Mouse (Mus musculus): Measurements from ENCODE around the gene Nav1. TPM values are rescaled to one million over a fixed set of nuclear protein-coding genes. Genes with fewer than 3 reads are reported as not detected.

Gene Nav1
- polyA plus RNA-seq, 2 experiments: 14.4 to 26.8 TPM

DNA sequence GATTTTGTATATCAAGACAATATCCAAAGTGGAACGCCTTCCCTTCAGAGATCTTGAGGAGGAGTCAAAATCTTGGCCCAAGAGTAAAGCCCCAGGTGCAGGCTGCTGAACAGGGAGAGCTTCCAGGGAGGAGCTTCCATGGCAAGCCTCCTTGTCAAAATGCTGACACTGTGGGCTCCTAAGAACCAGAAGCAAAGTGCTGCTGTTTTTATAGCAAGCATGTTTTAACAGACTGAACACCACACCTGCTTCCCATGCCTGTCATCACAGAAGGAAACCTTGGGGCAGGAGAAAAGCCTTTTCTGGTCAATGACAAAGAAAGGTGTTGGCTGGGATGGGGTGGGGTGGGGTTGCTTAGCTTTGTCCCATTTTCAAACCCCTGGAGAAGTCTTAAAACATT lies 112.0 kb downstream of the Nav1 start:
- DNase-seq (ENCODE audit: low spot score): no peak
- H3K9me3 ChIP-seq (ENCODE audit: control insufficient read depth, low read length): no peaks in the 10 kb centered on the region
- peaks cover 41% of the 10 kb centered on the region for H3K4me1 ChIP-seq (ENCODE audit: control insufficient read depth, insufficient read depth, low read length)
- no peaks in the 10 kb centered on the region for H3K36me3 ChIP-seq (ENCODE audit: control insufficient read depth, insufficient read depth, low read length)
- WGBS: 75% methylated on average over 1 of the region's 1 CpGs
- H3K27ac ChIP-seq (replicated peaks; ENCODE audit: low read depth, low read length): no peak overlapping the region
- no peak overlapping the region for H3K4me2 ChIP-seq (replicated peaks; ENCODE audit: low read depth, low read length, severe bottlenecking)
- no peak for ATAC-seq (ENCODE audit: low FRiP score, low read depth)
- TF ChIP-seq POLR2A (IDR thresholded peaks at IDR 0.05; ENCODE audit: borderline replicate concordance, extremely low read depth, insufficient read depth, insufficient read length): no peak
- H3K4me3 ChIP-seq (replicated peaks; ENCODE audit: low read length): no peak overlapping the region
- no peaks in the 10 kb centered on the region for H3K27me3 ChIP-seq (ENCODE audit: control insufficient read depth, insufficient read depth, low read length)
- no peak overlapping the region for H3K9ac ChIP-seq (ENCODE audit: low read depth, low read length, severe bottlenecking)

GRCm38 (mm10) chr1:135493862-135494261 lies 113.2 kb downstream of the Nav1 start:
- no peak for ATAC-seq (ENCODE audit: low FRiP score, low read depth)
- H3K4me1 ChIP-seq (ENCODE audit: control insufficient read depth, insufficient read depth, low read length): peaks cover 49% of the 10 kb centered on the region
- H3K27ac ChIP-seq (replicated peaks; ENCODE audit: low read depth, low read length): no peak overlapping the region

GRCm38 (mm10) chr1:135492406-135492805 lies 114.7 kb downstream of the Nav1 start:
- ATAC-seq (ENCODE audit: low FRiP score, low read depth) (no peak), DNase-seq (ENCODE audit: low spot score) (no peak)
- Histone ChIP-seq H3K4me1 (ENCODE audit: control insufficient read depth, insufficient read depth, low read length) (peaks cover 40% of the 10 kb centered on the region), H3K36me3 (ENCODE audit: control insufficient read depth, insufficient read depth, low read length) (no peaks in the 10 kb centered on the region), H3K9me3 (ENCODE audit: control insufficient read depth, low read length) (no peaks in the 10 kb centered on the region), H3K27me3 (ENCODE audit: control insufficient read depth, insufficient read depth, low read length) (no peaks in the 10 kb centered on the region), H3K27ac (replicated peaks; ENCODE audit: low read depth, low read length) (no peak overlapping the region), H3K4me3 (replicated peaks; ENCODE audit: low read length) (no peak overlapping the region), H3K4me2 (replicated peaks; ENCODE audit: low read depth, low read length, severe bottlenecking) (no peak overlapping the region), H3K9ac (ENCODE audit: low read depth, low read length, severe bottlenecking) (no peak overlapping the region)
- 66% methylated on average over 10 of the region's 10 CpGs for WGBS
- no peak for TF ChIP-seq POLR2A (IDR thresholded peaks at IDR 0.05; ENCODE audit: borderline replicate concordance, extremely low read depth, insufficient read depth, insufficient read length)

More at GRCm38 (mm10) chr1:135493862-135494261, 113.2 kb downstream of the Nav1 start:
- Histone ChIP-seq H3K4me3 (replicated peaks; ENCODE audit: low read length) (no peak overlapping the region), H3K36me3 (ENCODE audit: control insufficient read depth, insufficient read depth, low read length) (no peaks in the 10 kb centered on the region), H3K4me2 (replicated peaks; ENCODE audit: low read depth, low read length, severe bottlenecking) (no peak overlapping the region), H3K9ac (ENCODE audit: low read depth, low read length, severe bottlenecking) (no peak overlapping the region), H3K27me3 (ENCODE audit: control insufficient read depth, insufficient read depth, low read length) (no peaks in the 10 kb centered on the region), H3K9me3 (ENCODE audit: control insufficient read depth, low read length) (no peaks in the 10 kb centered on the region)
- no peak for TF ChIP-seq POLR2A (IDR thresholded peaks at IDR 0.05; ENCODE audit: borderline replicate concordance, extremely low read depth, insufficient read depth, insufficient read length)
- 83% methylated on average over 6 of the region's 6 CpGs for WGBS
- no peak for DNase-seq (ENCODE audit: low spot score)

DNA sequence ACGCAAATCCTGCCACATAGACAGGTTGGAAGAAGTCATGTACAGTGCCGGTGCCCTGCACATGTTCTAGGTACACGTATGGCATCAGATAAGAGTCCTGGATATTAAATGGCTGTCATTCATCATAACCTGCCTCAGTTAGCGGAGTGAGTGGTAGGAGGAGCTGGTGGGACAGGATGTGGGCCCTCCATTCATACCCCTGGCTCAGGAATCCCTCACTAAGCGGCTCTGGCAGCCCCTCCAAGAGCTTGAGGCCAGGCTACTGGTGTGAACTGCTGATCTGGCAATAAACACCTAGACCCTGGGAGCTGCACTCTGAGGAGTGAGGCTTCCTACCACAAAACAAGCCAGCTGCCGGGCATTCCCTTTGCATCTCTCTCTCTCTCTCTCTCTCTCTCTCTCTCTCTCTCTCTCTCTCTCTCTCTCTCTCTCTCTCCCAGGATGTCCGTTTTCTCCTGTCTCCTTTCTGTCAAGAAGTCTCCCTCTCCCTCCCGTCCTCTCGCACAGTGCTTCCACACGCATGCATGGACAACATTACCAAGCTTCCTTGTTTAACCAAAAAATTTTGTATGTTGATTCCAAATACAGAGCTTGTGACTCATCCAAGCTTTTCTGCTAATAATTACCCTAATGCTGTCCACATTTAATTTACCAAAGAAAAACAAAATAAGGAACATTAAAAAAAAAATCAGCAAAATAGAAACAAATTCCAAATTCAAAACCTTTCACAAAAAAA lies 116.0 kb downstream of the Nav1 start:
- Histone ChIP-seq H3K36me3 (ENCODE audit: control insufficient read depth, insufficient read depth, low read length) (no peaks in the 10 kb centered on the region), H3K27me3 (ENCODE audit: control insufficient read depth, insufficient read depth, low read length) (no peaks in the 10 kb centered on the region), H3K4me2 (replicated peaks; ENCODE audit: low read depth, low read length, severe bottlenecking) (no peak overlapping the region), H3K9me3 (ENCODE audit: control insufficient read depth, low read length) (no peaks in the 10 kb centered on the region), H3K27ac (replicated peaks; ENCODE audit: low read depth, low read length) (no peak overlapping the region), H3K9ac (ENCODE audit: low read depth, low read length, severe bottlenecking) (no peak overlapping the region), H3K4me1 (ENCODE audit: control insufficient read depth, insufficient read depth, low read length) (peaks cover 40% of the 10 kb centered on the region), H3K4me3 (replicated peaks; ENCODE audit: low read length) (no peak overlapping the region)
- TF ChIP-seq POLR2A (IDR thresholded peaks at IDR 0.05; ENCODE audit: borderline replicate concordance, extremely low read depth, insufficient read depth, insufficient read length): no peak
- peak; percentile 50; the same call in 1 of the 2 replicates for ATAC-seq (ENCODE audit: low FRiP score, low read depth)
- WGBS: 42% methylated on average over 10 of the region's 10 CpGs
- no peak for DNase-seq (ENCODE audit: low spot score)

DNA sequence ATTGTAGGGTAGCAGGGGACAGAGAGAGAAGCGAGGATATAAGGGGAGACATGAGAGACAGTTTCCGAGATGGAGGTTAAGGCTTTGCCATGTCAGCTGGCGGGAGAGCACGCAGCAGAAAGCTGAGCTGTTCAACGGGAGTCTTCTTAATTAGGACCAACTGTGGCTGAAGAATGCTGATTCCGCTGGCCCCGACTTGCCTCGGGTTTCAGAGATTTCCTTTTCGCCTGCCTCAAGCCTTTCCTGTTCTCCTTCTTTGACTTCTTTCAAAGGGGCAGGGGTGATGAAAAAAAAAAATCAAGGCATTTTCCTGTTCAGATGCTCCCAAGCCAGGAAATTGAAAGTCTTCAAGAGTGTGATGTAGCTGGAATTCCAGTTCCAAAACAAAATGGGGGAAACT lies 118.2 kb downstream of the Nav1 start:
- Histone ChIP-seq H3K9me3 (ENCODE audit: control insufficient read depth, low read length) (no peaks in the 10 kb centered on the region), H3K36me3 (ENCODE audit: control insufficient read depth, insufficient read depth, low read length) (no peaks in the 10 kb centered on the region; the same call in 1 of the 2 replicates), H3K27ac (replicated peaks; ENCODE audit: low read depth, low read length) (no peak overlapping the region), H3K4me3 (replicated peaks; ENCODE audit: low read length) (no peak overlapping the region), H3K4me1 (ENCODE audit: control insufficient read depth, insufficient read depth, low read length) (peaks cover 29% of the 10 kb centered on the region), H3K9ac (ENCODE audit: low read depth, low read length, severe bottlenecking) (no peak overlapping the region), H3K27me3 (ENCODE audit: control insufficient read depth, insufficient read depth, low read length) (no peaks in the 10 kb centered on the region), H3K4me2 (replicated peaks; ENCODE audit: low read depth, low read length, severe bottlenecking) (0 out of 2 replicates have a peak overlapping the region, but pooled peaks have one; percentile 18)
- no peak for TF ChIP-seq POLR2A (IDR thresholded peaks at IDR 0.05; ENCODE audit: borderline replicate concordance, extremely low read depth, insufficient read depth, insufficient read length)
- 6% methylated on average over 9 of the region's 9 CpGs for WGBS
- no peak for ATAC-seq (ENCODE audit: low FRiP score, low read depth)
- DNase-seq (ENCODE audit: low spot score): no peak

All from limb, embryonic 14.5 days (tissue).